Mouse (Mus musculus) ovary, postnatal 36 days (tissue): ENCODE results near the gene Cavin1.

ENCODE experiments used
- DNase-seq: peaks from one replicate; pipeline ENCODE4 v3.0.0; 2022; ENCODE audit warnings: low spot score, mixed read lengths

Gene Cavin1

GRCm38 (mm10) chr11:100914415-100914814 lies 56.3 kb downstream of the Cavin1 start:
- DNase-seq, result no peak

DNA sequence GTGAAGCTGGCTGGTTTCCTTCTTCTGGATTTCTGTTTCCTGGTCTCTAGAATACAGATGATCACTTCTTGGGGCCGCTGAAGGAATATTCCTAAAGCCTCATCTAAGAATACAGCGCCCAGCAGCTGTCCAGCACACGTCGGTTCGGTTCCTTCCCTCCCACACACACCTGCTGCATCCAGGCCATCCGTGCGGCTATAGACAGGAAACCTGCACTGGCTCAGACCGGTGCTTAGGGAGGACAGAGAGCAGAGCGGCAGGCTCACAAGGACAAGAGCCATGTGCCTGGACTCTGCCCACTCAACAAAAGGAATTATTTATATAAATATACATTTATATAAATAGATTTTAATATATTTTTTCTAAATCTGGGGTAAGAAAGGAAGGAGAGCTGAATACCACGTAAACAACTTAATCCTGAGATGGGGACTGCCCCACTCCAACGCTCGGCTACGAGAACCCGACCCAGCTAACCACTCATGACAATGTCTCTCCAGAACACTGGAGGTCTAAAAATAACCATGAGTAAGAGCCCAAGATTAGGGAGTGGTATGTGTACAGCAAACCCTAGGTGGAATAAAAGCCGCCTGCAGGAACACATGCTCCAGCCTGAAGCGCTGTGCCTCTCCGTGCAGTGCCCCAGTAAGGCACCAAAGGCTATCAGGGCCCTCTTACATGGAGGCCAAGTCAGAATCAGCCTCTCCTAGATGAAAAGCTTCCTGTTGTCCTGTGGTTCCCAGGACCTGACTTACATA lies 58.1 kb downstream of the Cavin1 start:
- DNase-seq, result no peak

- no peak for DNase-seq
Measured at GRCm38 (mm10) chr11:100908567-100908966, 62.1 kb downstream of the Cavin1 start.

- DNase-seq, result no peak
Measured at GRCm38 (mm10) chr11:100908112-100908511, 62.6 kb downstream of the Cavin1 start.

DNA sequence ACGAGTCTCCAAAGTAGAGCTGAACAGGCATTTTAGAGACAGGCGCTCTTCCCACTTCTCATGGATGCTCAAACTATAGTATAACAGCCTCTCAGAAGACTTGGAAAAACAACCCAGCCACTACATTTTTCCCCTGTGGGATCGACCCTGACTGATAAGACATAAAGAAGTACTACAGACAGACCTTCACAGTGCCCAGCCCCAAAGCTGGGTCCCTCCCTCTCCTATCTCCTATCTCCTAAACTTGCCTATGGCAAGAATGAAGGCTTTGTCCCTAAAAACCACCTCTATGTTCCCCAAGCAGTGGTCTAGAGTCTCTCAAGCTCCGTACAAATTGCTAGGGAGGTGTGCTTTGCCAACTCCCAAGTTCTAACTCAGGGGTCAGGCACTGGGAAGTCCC lies 63.8 kb downstream of the Cavin1 start:
- DNase-seq, result no peak
